Mouse (Mus musculus): ENCODE results near the gene Gpr108. TPM values are rescaled to one million over a fixed set of nuclear protein-coding genes. Genes with fewer than 3 reads are reported as not detected.

Gpr108 gene
- polyA plus RNA-seq, 1 experiment, result 36.7 TPM

- Histone ChIP-seq H3K27me3 (replicated peaks; ENCODE audit: control insufficient read depth, insufficient read depth, low read length) (no peaks in the 10 kb centered on the region), H3K36me3 (ENCODE audit: control insufficient read depth, insufficient read depth, low read length) (no peaks in the 10 kb centered on the region), H3K4me1 (ENCODE audit: control insufficient read depth, insufficient read depth, low read length) (peaks cover 16% of the 10 kb centered on the region), H3K27ac (ENCODE audit: insufficient read depth, low read depth, low read length) (no peak overlapping the region), H3K4me3 (ENCODE audit: insufficient read depth, low read depth, low read length) (no peak overlapping the region)
- no peak for TF ChIP-seq POLR2A (IDR thresholded peaks at IDR 0.05; ENCODE audit: low read depth, low read length)
- no peak for TF ChIP-seq CTCF (conservative IDR thresholded peaks at IDR 0.05; ENCODE audit: insufficient read depth, insufficient read length, low read depth, low read length)
- WGBS, result 93% methylated on average over 2 of the region's 2 CpGs
- DNase-seq, result no peak
Measured at GRCm38 (mm10) chr17:57227468-57227867, 20.8 kb downstream of the Gpr108 start.

- Histone ChIP-seq H3K27me3 (replicated peaks; ENCODE audit: control insufficient read depth, insufficient read depth, low read length) (no peaks in the 10 kb centered on the region), H3K27ac (ENCODE audit: insufficient read depth, low read depth, low read length) (no peak overlapping the region), H3K4me1 (ENCODE audit: control insufficient read depth, insufficient read depth, low read length) (no peaks in the 10 kb centered on the region), H3K36me3 (ENCODE audit: control insufficient read depth, insufficient read depth, low read length) (no peaks in the 10 kb centered on the region), H3K4me3 (ENCODE audit: insufficient read depth, low read depth, low read length) (no peak overlapping the region)
- no peak for DNase-seq
- WGBS, result 56% methylated on average over 9 of the region's 9 CpGs
- TF ChIP-seq CTCF (conservative IDR thresholded peaks at IDR 0.05; ENCODE audit: insufficient read depth, insufficient read length, low read depth, low read length), result no peak
- TF ChIP-seq POLR2A (IDR thresholded peaks at IDR 0.05; ENCODE audit: low read depth, low read length), result no peak
Measured at GRCm38 (mm10) chr17:57223313-57223712, 24.9 kb downstream of the Gpr108 start.

- Histone ChIP-seq H3K4me3 (ENCODE audit: insufficient read depth, low read depth, low read length) (no peak overlapping the region), H3K4me1 (ENCODE audit: control insufficient read depth, insufficient read depth, low read length) (no peaks in the 10 kb centered on the region), H3K36me3 (ENCODE audit: control insufficient read depth, insufficient read depth, low read length) (no peaks in the 10 kb centered on the region), H3K27ac (ENCODE audit: insufficient read depth, low read depth, low read length) (no peak overlapping the region), H3K27me3 (replicated peaks; ENCODE audit: control insufficient read depth, insufficient read depth, low read length) (no peaks in the 10 kb centered on the region)
- no peak for DNase-seq
- 70% methylated on average over 4 of the region's 4 CpGs for WGBS
- TF ChIP-seq POLR2A (IDR thresholded peaks at IDR 0.05; ENCODE audit: low read depth, low read length), result no peak
- no peak for TF ChIP-seq CTCF (conservative IDR thresholded peaks at IDR 0.05; ENCODE audit: insufficient read depth, insufficient read length, low read depth, low read length)
Measured at GRCm38 (mm10) chr17:57221911-57222310, 26.3 kb downstream of the Gpr108 start.

GRCm38 (mm10) chr17:57219884-57220207 lies 28.4 kb downstream of the Gpr108 start:
- 16% methylated on average over 3 of the region's 3 CpGs for WGBS
- peak; percentile 64 for DNase-seq
- no peaks in the 10 kb centered on the region for H3K4me1 ChIP-seq (ENCODE audit: control insufficient read depth, insufficient read depth, low read length)
- H3K27me3 ChIP-seq (replicated peaks; ENCODE audit: control insufficient read depth, insufficient read depth, low read length), result no peaks in the 10 kb centered on the region
- TF ChIP-seq CTCF (conservative IDR thresholded peaks at IDR 0.05; ENCODE audit: insufficient read depth, insufficient read length, low read depth, low read length) (peak; percentile 68), POLR2A (IDR thresholded peaks at IDR 0.05; ENCODE audit: low read depth, low read length) (no peak)
- no peak overlapping the region for H3K27ac ChIP-seq (ENCODE audit: insufficient read depth, low read depth, low read length)
- no peaks in the 10 kb centered on the region for H3K36me3 ChIP-seq (ENCODE audit: control insufficient read depth, insufficient read depth, low read length)
- no peak overlapping the region for H3K4me3 ChIP-seq (ENCODE audit: insufficient read depth, low read depth, low read length)

- Histone ChIP-seq H3K27me3 (replicated peaks; ENCODE audit: control insufficient read depth, insufficient read depth, low read length) (no peaks in the 10 kb centered on the region), H3K4me1 (ENCODE audit: control insufficient read depth, insufficient read depth, low read length) (no peaks in the 10 kb centered on the region), H3K4me3 (ENCODE audit: insufficient read depth, low read depth, low read length) (no peak overlapping the region), H3K36me3 (ENCODE audit: control insufficient read depth, insufficient read depth, low read length) (no peaks in the 10 kb centered on the region), H3K27ac (ENCODE audit: insufficient read depth, low read depth, low read length) (no peak overlapping the region)
- WGBS, result 22% methylated on average over 11 of the region's 11 CpGs
- peak; percentile 78 for DNase-seq
- no peak for TF ChIP-seq POLR2A (IDR thresholded peaks at IDR 0.05; ENCODE audit: low read depth, low read length)
- peak; percentile 69 for TF ChIP-seq CTCF (conservative IDR thresholded peaks at IDR 0.05; ENCODE audit: insufficient read depth, insufficient read length, low read depth, low read length)
Measured at GRCm38 (mm10) chr17:57219167-57219883, 28.9 kb downstream of the Gpr108 start.

GRCm38 (mm10) chr17:57218335-57218900 lies 29.8 kb downstream of the Gpr108 start:
- H3K27me3 ChIP-seq (replicated peaks; ENCODE audit: control insufficient read depth, insufficient read depth, low read length), result no peaks in the 10 kb centered on the region
- DNase-seq, result no peak
- 62% methylated on average over 12 of the region's 12 CpGs for WGBS

GRCm38 (mm10) chr17:57214676-57215387 lies 33.4 kb downstream of the Gpr108 start:
- Histone ChIP-seq H3K27me3 (replicated peaks; ENCODE audit: control insufficient read depth, insufficient read depth, low read length) (no peaks in the 10 kb centered on the region), H3K4me3 (ENCODE audit: insufficient read depth, low read depth, low read length) (no peak overlapping the region), H3K27ac (ENCODE audit: insufficient read depth, low read depth, low read length) (no peak overlapping the region), H3K4me1 (ENCODE audit: control insufficient read depth, insufficient read depth, low read length) (no peaks in the 10 kb centered on the region), H3K36me3 (ENCODE audit: control insufficient read depth, insufficient read depth, low read length) (no peaks in the 10 kb centered on the region)
- no peak for DNase-seq
- 39% methylated on average over 13 of the region's 13 CpGs for WGBS
- TF ChIP-seq POLR2A (IDR thresholded peaks at IDR 0.05; ENCODE audit: low read depth, low read length) (no peak), CTCF (conservative IDR thresholded peaks at IDR 0.05; ENCODE audit: insufficient read depth, insufficient read length, low read depth, low read length) (no peak)

More at GRCm38 (mm10) chr17:57218335-57218900, 29.8 kb downstream of the Gpr108 start:
- no peak for TF ChIP-seq CTCF (conservative IDR thresholded peaks at IDR 0.05; ENCODE audit: insufficient read depth, insufficient read length, low read depth, low read length)
- TF ChIP-seq POLR2A (IDR thresholded peaks at IDR 0.05; ENCODE audit: low read depth, low read length), result no peak
- no peak overlapping the region for H3K27ac ChIP-seq (ENCODE audit: insufficient read depth, low read depth, low read length)
- no peak overlapping the region for H3K4me3 ChIP-seq (ENCODE audit: insufficient read depth, low read depth, low read length)
- no peaks in the 10 kb centered on the region for H3K4me1 ChIP-seq (ENCODE audit: control insufficient read depth, insufficient read depth, low read length)
- no peaks in the 10 kb centered on the region for H3K36me3 ChIP-seq (ENCODE audit: control insufficient read depth, insufficient read depth, low read length)
